Mouse (Mus musculus) MEL (cell line): ENCODE results near the gene Nrarp. TPM values are rescaled to one million over a fixed set of nuclear protein-coding genes. Genes with fewer than 3 reads are reported as not detected.

Experiments
- DNase-seq: peaks from one replicate; pipeline ENCODE4 v3.0.0; 2011; ENCODE audit warnings: low read depth, low spot score
- H3K27ac ChIP-seq: 2 replicates; pipeline ENCODE4 v1.5.1; 2012; ENCODE audit warnings: low read depth, mild to moderate bottlenecking, control low read depth, low read length, moderate library complexity; ENCODE audit not compliant: control insufficient read depth
- H3K27me3 ChIP-seq, 2 experiments: fragments of 150-350 bp in 1 of 2; sonication (generic) in 1 of 2; 2 replicates each; pipeline ENCODE4 v1.6.1; 2012; ENCODE audit warnings: low read length in 2 of 2, mild to moderate bottlenecking in 2 of 2, improper control_type of control experiment in 1 of 2, moderate library complexity in 1 of 2; ENCODE audit not compliant: insufficient read depth in 2 of 2, control insufficient read depth in 1 of 2
- H3K36me3 ChIP-seq, 2 experiments: 2 replicates each; pipeline ENCODE4 v1.6.1; 2012 to 2014; ENCODE audit warnings: low read length in 2 of 2, improper control_type of control experiment in 1 of 2, inconsistent platforms in 1 of 2, mild to moderate bottlenecking in 1 of 2; ENCODE audit not compliant: insufficient read depth in 2 of 2, control insufficient read depth in 1 of 2
- H3K4me1 ChIP-seq, 2 experiments: fragments of 150-350 bp in 1 of 2; sonication (generic) in 1 of 2; 2 replicates each; pipeline ENCODE4 v1.6.1; 2012; ENCODE audit warnings: low read length in 2 of 2, improper control_type of control experiment in 1 of 2, mild to moderate bottlenecking in 1 of 2; ENCODE audit not compliant: insufficient read depth in 2 of 2, control insufficient read depth in 1 of 2
- H3K4me3 ChIP-seq, 2 experiments: fragments of 150-350 bp in 1 of 2; sonication (generic) in 1 of 2; 2 replicates each; pipeline ENCODE4 v1.5.1; 2012; ENCODE audit warnings: low read depth in 2 of 2, low read length in 2 of 2, mild to moderate bottlenecking in 2 of 2, moderate library complexity in 2 of 2, control low read depth in 1 of 2, improper control_type of control experiment in 1 of 2; ENCODE audit not compliant: control insufficient read depth in 1 of 2, insufficient read depth in 1 of 2
- H3K79me2 ChIP-seq: 2 replicates; pipeline ENCODE4 v1.6.1; 2012; ENCODE audit warnings: mild to moderate bottlenecking, low read length, moderate library complexity; ENCODE audit not compliant: control insufficient read depth, poor library complexity, insufficient read depth
- H3K9ac ChIP-seq: 2 replicates; pipeline ENCODE4 v1.6.1; 2012; ENCODE audit warnings: low read depth, mild to moderate bottlenecking, control low read depth, low read length, moderate library complexity; ENCODE audit not compliant: control insufficient read depth, poor library complexity, severe bottlenecking
- H3K9me3 ChIP-seq: fragments of 150-350 bp; sonication (generic); replicated peaks from 2 replicates; pipeline ENCODE4 v1.6.1; 2012; ENCODE audit warnings: mild to moderate bottlenecking, low read length, improper control_type of control experiment, moderate library complexity; ENCODE audit not compliant: insufficient read depth
- CHD1 ChIP-seq: IDR thresholded peaks from 2 replicates; pipeline ENCODE4 v1.6.1; 2012; ENCODE audit warnings: low read depth, mild to moderate bottlenecking, inconsistent platforms, low read length, improper control_type of control experiment
- CHD2 ChIP-seq: IDR thresholded peaks from 2 replicates; pipeline ENCODE4 v1.6.1; 2011; ENCODE audit warnings: low read length, improper control_type of control experiment
- E2F4 ChIP-seq: IDR thresholded peaks from 2 replicates; pipeline ENCODE4 v1.6.1; 2011; ENCODE audit warnings: low read depth, low read length, improper control_type of control experiment, borderline replicate concordance
- ELF1 ChIP-seq: IDR thresholded peaks from 2 replicates; pipeline ENCODE4 v1.6.1; 2014; ENCODE audit warnings: low read depth, mild to moderate bottlenecking, inconsistent platforms, low read length, improper control_type of control experiment, moderate library complexity
- ETS1 ChIP-seq: IDR thresholded peaks from 2 replicates; pipeline ENCODE4 v1.6.1; 2012; ENCODE audit warnings: low read depth, mild to moderate bottlenecking, inconsistent platforms, low read length, improper control_type of control experiment, moderate library complexity
- GABPA ChIP-seq: IDR thresholded peaks from 2 replicates; pipeline ENCODE4 v1.6.1; 2012; ENCODE audit warnings: low read depth, mild to moderate bottlenecking, inconsistent platforms, low read length, improper control_type of control experiment, moderate library complexity
- JUND ChIP-seq: IDR thresholded peaks from 2 replicates; pipeline ENCODE4 v1.6.1; 2011; ENCODE audit warnings: low read depth, mild to moderate bottlenecking, improper control_type of control experiment, low read length
- MAFK ChIP-seq: IDR thresholded peaks from 2 replicates; pipeline ENCODE4 v1.6.1; 2011; ENCODE audit warnings: low read depth, mild to moderate bottlenecking, low read length, improper control_type of control experiment, borderline replicate concordance
- MAX ChIP-seq: IDR thresholded peaks from 2 replicates; pipeline ENCODE4 v1.6.1; 2011; ENCODE audit warnings: low read length, improper control_type of control experiment
- MEF2A ChIP-seq: IDR thresholded peaks from 2 replicates; pipeline ENCODE4 v1.6.1; 2014; ENCODE audit warnings: low read depth, mild to moderate bottlenecking, inconsistent platforms, low read length, improper control_type of control experiment; ENCODE audit not compliant: poor library complexity, insufficient replicate concordance, severe bottlenecking; ENCODE audit errors: extremely low read depth
- MXI1 ChIP-seq: IDR thresholded peaks from 2 replicates; pipeline ENCODE4 v1.6.1; 2011; ENCODE audit warnings: mild to moderate bottlenecking, low read depth, low read length, improper control_type of control experiment
- MYB ChIP-seq: IDR thresholded peaks from 2 replicates; pipeline ENCODE4 v1.6.1; 2011; ENCODE audit warnings: mild to moderate bottlenecking, low read depth, low read length, improper control_type of control experiment
- NRF1 ChIP-seq: IDR thresholded peaks from 2 replicates; pipeline ENCODE4 v1.6.1; 2014; ENCODE audit warnings: low read depth, mild to moderate bottlenecking, inconsistent platforms, low read length, improper control_type of control experiment, moderate library complexity; ENCODE audit not compliant: poor library complexity, insufficient read depth, severe bottlenecking
- POLR2AphosphoS2 ChIP-seq: IDR thresholded peaks from 2 replicates; pipeline ENCODE4 v1.6.1; 2011; ENCODE audit warnings: low read length, improper control_type of control experiment
- RAD21 ChIP-seq: IDR thresholded peaks from 2 replicates; pipeline ENCODE4 v1.6.1; 2011; ENCODE audit warnings: mild to moderate bottlenecking, low read depth, low read length, improper control_type of control experiment
- SMC3 ChIP-seq: IDR thresholded peaks from 2 replicates; pipeline ENCODE4 v1.6.1; 2011; ENCODE audit warnings: low read depth, low read length, improper control_type of control experiment
- TAL1 ChIP-seq: IDR thresholded peaks from 2 replicates; pipeline ENCODE4 v1.6.1; 2012; ENCODE audit warnings: mild to moderate bottlenecking, inconsistent platforms, low read length, moderate library complexity, mixed read lengths
- TBP ChIP-seq: IDR thresholded peaks from 2 replicates; pipeline ENCODE4 v1.8.0; 2011; ENCODE audit warnings: low read depth, low read length, improper control_type of control experiment
- TCF12 ChIP-seq: IDR thresholded peaks from 2 replicates; pipeline ENCODE4 v1.6.1; 2014; ENCODE audit warnings: low read depth, mild to moderate bottlenecking, inconsistent platforms, low read length, improper control_type of control experiment, moderate library complexity
- UBTF ChIP-seq: IDR thresholded peaks from 2 replicates; pipeline ENCODE4 v1.6.1; 2012; ENCODE audit warnings: low read depth, mild to moderate bottlenecking, inconsistent platforms, low read length, improper control_type of control experiment, moderate library complexity, borderline replicate concordance; ENCODE audit not compliant: insufficient read depth
- USF1 ChIP-seq: IDR thresholded peaks from 2 replicates; pipeline ENCODE4 v1.6.1; 2014; ENCODE audit warnings: low read depth, mild to moderate bottlenecking, inconsistent platforms, low read length, improper control_type of control experiment, moderate library complexity
- USF2 ChIP-seq, 2 experiments: IDR thresholded peaks; 2 replicates each; pipeline ENCODE4 v1.6.1; 2011 to 2012; ENCODE audit warnings: improper control_type of control experiment in 2 of 2, low read length in 2 of 2, borderline replicate concordance in 1 of 2, inconsistent platforms in 1 of 2, low read depth in 1 of 2, mild to moderate bottlenecking in 1 of 2; ENCODE audit not compliant: insufficient read depth in 1 of 2
- ZMIZ1 ChIP-seq: IDR thresholded peaks from 2 replicates; pipeline ENCODE4 v1.6.1; 2012; ENCODE audit warnings: low read depth, mild to moderate bottlenecking, inconsistent platforms, low read length, improper control_type of control experiment, moderate library complexity
- ZNF384 ChIP-seq: IDR thresholded peaks from 2 replicates; pipeline ENCODE4 v1.6.1; 2012; ENCODE audit warnings: low read depth, mild to moderate bottlenecking, inconsistent platforms, low read length, improper control_type of control experiment
- polyA plus RNA-seq, 2 experiments: library from polyadenylated mRNA; stranded (reverse) in 1 of 2; unstranded in 1 of 2; fragments of >175 nt in 1 of 2; fragments of >200 nt in 1 of 2; gene quantifications; 2 replicates each; pipeline versions ENCODE4 v1.2.1 to v1.2.4; 2012; ENCODE audit warnings: low replicate concordance in 2 of 2, low read depth in 1 of 2; ENCODE audit not compliant: insufficient read length in 2 of 2, insufficient read depth in 1 of 2, missing spikeins in 1 of 2
- total RNA-seq: library from RNA; depleted of rRNA; stranded (reverse); fragments of 300-350 nt; gene quantifications from 2 replicates; pipeline ENCODE4 v1.2.3, GENCODE M21; 2012

Gene Nrarp
- total and polyA plus RNA-seq, 3 experiments, result 6.5 to 12.3 TPM; not detected in 1

- no peaks in the 10 kb centered on the region for H3K27me3 ChIP-seq
- H3K79me2 ChIP-seq, result no peaks in the 10 kb centered on the region; the same call in 1 of the 2 replicates
- H3K9ac ChIP-seq, result no peak overlapping the region
- H3K4me3 ChIP-seq, result no peak overlapping the region
- no peak for TF ChIP-seq CHD1
- no peak for TF ChIP-seq TCF12
- TF ChIP-seq TAL1, result no peak
- TF ChIP-seq MXI1, result no peak
- TF ChIP-seq JUND, result no peak
- TF ChIP-seq NRF1, result no peak
- no peak for TF ChIP-seq USF2 (IDR thresholded peaks at IDR 0.05; ENCODE audit: borderline replicate concordance in 1 of 2, insufficient read depth in 1 of 2, low read depth in 1 of 2, low read length in 2 of 2)
- no peak for TF ChIP-seq MYB
- no peak for TF ChIP-seq GABPA
- TF ChIP-seq POLR2AphosphoS2, result no peak
- no peak for TF ChIP-seq UBTF
- H3K9me3 ChIP-seq, result no peaks in the 10 kb centered on the region
- peaks cover 0 to 12% of the 10 kb centered on the region in 2 experiments; a peak in 2 of 4 replicates for H3K36me3 ChIP-seq
- DNase-seq, result no peak
- peaks cover 6 to 26% of the 10 kb centered on the region in 2 experiments for H3K4me1 ChIP-seq
- no peak overlapping the region for H3K27ac ChIP-seq
These were observed 4.9 kb upstream of the Nrarp start for GRCm38 (mm10) chr2:25175690-25176078.

- Histone ChIP-seq H3K27me3 (no peaks in the 10 kb centered on the region), H3K9me3 (no peaks in the 10 kb centered on the region), H3K4me1 (peaks cover 6 to 23% of the 10 kb centered on the region in 2 experiments), H3K4me3 (no peak overlapping the region), H3K9ac (no peak overlapping the region), H3K79me2 (peaks cover 3% of the 10 kb centered on the region; the same call in 1 of the 2 replicates), H3K27ac (no peak overlapping the region), H3K36me3 (peaks cover 0 to 11% of the 10 kb centered on the region in 2 experiments; a peak in 2 of 4 replicates)
- no peak for TF ChIP-seq E2F4
- no peak for TF ChIP-seq CHD2
- TF ChIP-seq JUND, result no peak
- TF ChIP-seq TAL1, result no peak
- no peak for TF ChIP-seq MAFK
- TF ChIP-seq GABPA, result no peak
- no peak for TF ChIP-seq MEF2A
- TF ChIP-seq RAD21, result no peak
- TF ChIP-seq SMC3, result no peak
- no peak for TF ChIP-seq POLR2AphosphoS2
- no peak for TF ChIP-seq ZNF384
- TF ChIP-seq ZMIZ1, result no peak
- TF ChIP-seq TBP, result no peak
- TF ChIP-seq MAX, result no peak
- no peak for TF ChIP-seq USF1
- no peak for TF ChIP-seq USF2 (IDR thresholded peaks at IDR 0.05; ENCODE audit: borderline replicate concordance in 1 of 2, insufficient read depth in 1 of 2, low read depth in 1 of 2, low read length in 2 of 2)
- no peak for TF ChIP-seq ELF1
- no peak for TF ChIP-seq ETS1
- DNase-seq, result no peak
These were observed 4.0 kb upstream of the Nrarp start for GRCm38 (mm10) chr2:25176573-25176972.
